Mouse (Mus musculus): ENCODE measurements around the gene Dync1i2. TPM values are rescaled to one million over a fixed set of nuclear protein-coding genes. Genes with fewer than 3 reads are reported as not detected.

Gene Dync1i2
- polyA plus RNA-seq, 1 experiment, result 52.1 TPM

GRCm38 (mm10) chr2:71196947-71197346 lies 14.6 kb upstream of the Dync1i2 start:
- TF ChIP-seq CTCF (IDR thresholded peaks at IDR 0.05; ENCODE audit: control insufficient read depth, insufficient read depth, insufficient read length), result no peak
- Histone ChIP-seq H3K36me3 (ENCODE audit: control insufficient read depth, insufficient read depth) (no peaks in the 10 kb centered on the region), H3K79me2 (ENCODE audit: control insufficient read depth, insufficient read depth) (no peaks in the 10 kb centered on the region), H3ac (ENCODE audit: control insufficient read depth, insufficient read length, low read depth) (no peak overlapping the region), H3K79me3 (ENCODE audit: low read depth) (no peaks in the 10 kb centered on the region), H3K27me3 (ENCODE audit: control insufficient read depth, insufficient read depth, insufficient read length) (peaks cover 10% of the 10 kb centered on the region), H3K4me3 (ENCODE audit: insufficient read depth, poor library complexity, severe bottlenecking) (no peak overlapping the region)

GRCm38 (mm10) chr2:71198907-71199306 lies 12.6 kb upstream of the Dync1i2 start:
- Histone ChIP-seq H3K79me2 (ENCODE audit: control insufficient read depth, insufficient read depth) (no peaks in the 10 kb centered on the region), H3K79me3 (ENCODE audit: low read depth) (no peaks in the 10 kb centered on the region), H3K4me3 (ENCODE audit: insufficient read depth, poor library complexity, severe bottlenecking) (no peak overlapping the region), H3K27me3 (ENCODE audit: control insufficient read depth, insufficient read depth, insufficient read length) (no peaks in the 10 kb centered on the region), H3K36me3 (ENCODE audit: control insufficient read depth, insufficient read depth) (no peaks in the 10 kb centered on the region), H3ac (ENCODE audit: control insufficient read depth, insufficient read length, low read depth) (no peak overlapping the region)
- no peak for TF ChIP-seq FOSL1 (IDR thresholded peaks at IDR 0.05; ENCODE audit: insufficient read depth, low read length, poor library complexity, severe bottlenecking)
- no peak for TF ChIP-seq USF1 (IDR thresholded peaks at IDR 0.05; ENCODE audit: low read depth)
- no peak for TF ChIP-seq MYOG (IDR thresholded peaks at IDR 0.05; ENCODE audit: control insufficient read depth, extremely low read depth, insufficient read length)
- no peak for TF ChIP-seq MAX (IDR thresholded peaks at IDR 0.05)
- TF ChIP-seq MYOD1 (IDR thresholded peaks at IDR 0.05; ENCODE audit: control insufficient read depth, insufficient read length, low read depth), result no peak
- no peak for TF ChIP-seq CTCF (IDR thresholded peaks at IDR 0.05; ENCODE audit: control insufficient read depth, insufficient read depth, insufficient read length)
- TF ChIP-seq CEBPB (IDR thresholded peaks at IDR 0.05; ENCODE audit: low read depth), result no peak

- no peaks in the 10 kb centered on the region for H3K79me3 ChIP-seq (ENCODE audit: low read depth)
- H3K79me2 ChIP-seq (ENCODE audit: control insufficient read depth, insufficient read depth), result no peaks in the 10 kb centered on the region
- no peak overlapping the region for H3K4me3 ChIP-seq (ENCODE audit: insufficient read depth, poor library complexity, severe bottlenecking)
- H3K27me3 ChIP-seq (ENCODE audit: control insufficient read depth, insufficient read depth, insufficient read length), result no peaks in the 10 kb centered on the region
- no peak overlapping the region for H3ac ChIP-seq (ENCODE audit: control insufficient read depth, insufficient read length, low read depth)
- no peaks in the 10 kb centered on the region for H3K36me3 ChIP-seq (ENCODE audit: control insufficient read depth, insufficient read depth)
- TF ChIP-seq MYOD1 (IDR thresholded peaks at IDR 0.05; ENCODE audit: control insufficient read depth, insufficient read length, low read depth), result no peak
- TF ChIP-seq CTCF (IDR thresholded peaks at IDR 0.05; ENCODE audit: control insufficient read depth, insufficient read depth, insufficient read length), result no peak
- TF ChIP-seq CEBPB (IDR thresholded peaks at IDR 0.05; ENCODE audit: low read depth), result no peak
- no peak for TF ChIP-seq MYOG (IDR thresholded peaks at IDR 0.05; ENCODE audit: control insufficient read depth, extremely low read depth, insufficient read length)
- TF ChIP-seq FOSL1 (IDR thresholded peaks at IDR 0.05; ENCODE audit: insufficient read depth, low read length, poor library complexity, severe bottlenecking), result no peak
- TF ChIP-seq MAX (IDR thresholded peaks at IDR 0.05), result no peak
- no peak for TF ChIP-seq USF1 (IDR thresholded peaks at IDR 0.05; ENCODE audit: low read depth)
Observed at GRCm38 (mm10) chr2:71200485-71200884, 11.0 kb upstream of the Dync1i2 start.

- no peak for TF ChIP-seq CEBPB (IDR thresholded peaks at IDR 0.05; ENCODE audit: low read depth)
- no peak for TF ChIP-seq MAX (IDR thresholded peaks at IDR 0.05)
- TF ChIP-seq MYOG (IDR thresholded peaks at IDR 0.05; ENCODE audit: control insufficient read depth, extremely low read depth, insufficient read length), result no peak
- no peak for TF ChIP-seq USF1 (IDR thresholded peaks at IDR 0.05; ENCODE audit: low read depth)
- TF ChIP-seq CTCF (IDR thresholded peaks at IDR 0.05; ENCODE audit: control insufficient read depth, insufficient read depth, insufficient read length), result no peak
- TF ChIP-seq FOSL1 (IDR thresholded peaks at IDR 0.05; ENCODE audit: insufficient read depth, low read length, poor library complexity, severe bottlenecking), result no peak
- no peak for TF ChIP-seq MYOD1 (IDR thresholded peaks at IDR 0.05; ENCODE audit: control insufficient read depth, insufficient read length, low read depth)
- Histone ChIP-seq H3K4me3 (ENCODE audit: insufficient read depth, poor library complexity, severe bottlenecking) (no peak overlapping the region), H3ac (ENCODE audit: control insufficient read depth, insufficient read length, low read depth) (no peak overlapping the region), H3K79me3 (ENCODE audit: low read depth) (no peaks in the 10 kb centered on the region), H3K79me2 (ENCODE audit: control insufficient read depth, insufficient read depth) (no peaks in the 10 kb centered on the region), H3K27me3 (ENCODE audit: control insufficient read depth, insufficient read depth, insufficient read length) (no peaks in the 10 kb centered on the region), H3K36me3 (ENCODE audit: control insufficient read depth, insufficient read depth) (no peaks in the 10 kb centered on the region)
Observed at GRCm38 (mm10) chr2:71201886-71202285, 9.6 kb upstream of the Dync1i2 start.

- Histone ChIP-seq H3K36me3 (ENCODE audit: control insufficient read depth, insufficient read depth) (no peaks in the 10 kb centered on the region), H3K79me2 (ENCODE audit: control insufficient read depth, insufficient read depth) (no peaks in the 10 kb centered on the region), H3K79me3 (ENCODE audit: low read depth) (no peaks in the 10 kb centered on the region), H3K27me3 (ENCODE audit: control insufficient read depth, insufficient read depth, insufficient read length) (no peaks in the 10 kb centered on the region), H3K4me3 (ENCODE audit: insufficient read depth, poor library complexity, severe bottlenecking) (no peak overlapping the region), H3ac (ENCODE audit: control insufficient read depth, insufficient read length, low read depth) (no peak overlapping the region)
- no peak for TF ChIP-seq USF1 (IDR thresholded peaks at IDR 0.05; ENCODE audit: low read depth)
- TF ChIP-seq MAX (IDR thresholded peaks at IDR 0.05), result no peak
- TF ChIP-seq FOSL1 (IDR thresholded peaks at IDR 0.05; ENCODE audit: insufficient read depth, low read length, poor library complexity, severe bottlenecking), result no peak
- no peak for TF ChIP-seq MYOG (IDR thresholded peaks at IDR 0.05; ENCODE audit: control insufficient read depth, extremely low read depth, insufficient read length)
- TF ChIP-seq CEBPB (IDR thresholded peaks at IDR 0.05; ENCODE audit: low read depth), result no peak
- no peak for TF ChIP-seq MYOD1 (IDR thresholded peaks at IDR 0.05; ENCODE audit: control insufficient read depth, insufficient read length, low read depth)
- no peak for TF ChIP-seq CTCF (IDR thresholded peaks at IDR 0.05; ENCODE audit: control insufficient read depth, insufficient read depth, insufficient read length)
Observed at GRCm38 (mm10) chr2:71203819-71204432, 7.6 kb upstream of the Dync1i2 start.
